24 mouse cellular contexts compared by ENCODE assay signal in genomic region chr6:91691576-91691975, GRCm38 (mm10). TPM values are rescaled to one million over a fixed set of nuclear protein-coding genes. Genes with fewer than 3 reads are reported as not detected.
DNase-seq lines count a peak whose midpoint lies in the region; ATAC-seq and TF ChIP-seq lines count a peak whose summit lies in the region.
"Had no signal": no experiment of that assay in that cellular context is flagged by ENCODE, and none has a peak within 500 bp of the region (broad histone marks: within the 10 kb centered on the region; RNA-seq: fewer than 3 reads in every experiment).

No protein-coding gene starts in this region.

- peak overlapping the region; percentile 15; the same call in 1 of the 2 replicates for H3K27ac ChIP-seq in left cerebral cortex, adult 2 months
- H3K27ac ChIP-seq in intestine, postnatal 0 days (ENCODE audit: low read depth, low read length): peak overlapping the region; percentile 65
- H3K27ac ChIP-seq in forebrain, embryonic 10.5 days: no peak overlapping the region
- H3K27ac ChIP-seq: heart, adult 2 months; heart, embryonic 13.5 days; hindbrain, postnatal 0 days; limb, embryonic 13.5 days; liver, embryonic 14.5 days; midbrain, embryonic 15.5 days; neural tube, embryonic 12.5 days had no signal

- peak overlapping the region; percentile 21; the same call in 1 of the 2 replicates for H3K4me2 ChIP-seq in intestine, postnatal 0 days (replicated peaks; ENCODE audit: low read depth)
- H3K4me2 ChIP-seq: heart, embryonic 13.5 days; limb, embryonic 13.5 days; lung, embryonic 14.5 days; midbrain, embryonic 15.5 days; neural tube, embryonic 12.5 days had no signal

- no peak for ATAC-seq in intestine, postnatal 0 days
- ATAC-seq: forebrain, embryonic 16.5 days; hindbrain, postnatal 0 days; midbrain, embryonic 15.5 days had no signal

- intact Hi-C loops in left cerebral cortex, adult 2 months (cut with DNase I): no loop called here
- intact Hi-C loops in left cerebral cortex, postnatal 14 days (cut with DNase I): no loop called here

- H3K9me3 ChIP-seq in intestine, postnatal 0 days (ENCODE audit: control insufficient read depth): no peaks in the 10 kb centered on the region
- no peaks in the 10 kb centered on the region for H3K9me3 ChIP-seq in forebrain, embryonic 10.5 days
- H3K9me3 ChIP-seq: heart, embryonic 13.5 days; limb, embryonic 13.5 days; midbrain, embryonic 15.5 days; neural tube, embryonic 12.5 days had no signal

- H3K4me3 ChIP-seq in left cerebral cortex, adult 2 months: no peak overlapping the region
- H3K4me3 ChIP-seq in intestine, postnatal 0 days (ENCODE audit: low read depth, low read length): no peak overlapping the region
- no peak overlapping the region for H3K4me3 ChIP-seq in forebrain, embryonic 10.5 days
- H3K4me3 ChIP-seq: heart, adult 2 months; heart, embryonic 13.5 days; limb, embryonic 13.5 days; midbrain, embryonic 15.5 days; neural tube, embryonic 12.5 days had no signal

- no peaks in the 10 kb centered on the region for H3K27me3 ChIP-seq in intestine, postnatal 0 days (replicated peaks; ENCODE audit: control insufficient read depth, insufficient read depth, low read length)
- H3K27me3 ChIP-seq in forebrain, embryonic 10.5 days (ENCODE audit: poor library complexity, severe bottlenecking): no peaks in the 10 kb centered on the region
- H3K27me3 ChIP-seq: heart, embryonic 13.5 days; limb, embryonic 13.5 days; midbrain, embryonic 15.5 days; neural tube, embryonic 12.5 days had no signal

- H3K36me3 ChIP-seq in intestine, postnatal 0 days (ENCODE audit: control insufficient read depth, insufficient read depth): peaks cover 27% of the 10 kb centered on the region; the same call in 1 of the 2 replicates
- H3K36me3 ChIP-seq in forebrain, embryonic 10.5 days (replicated peaks): peaks cover 28% of the 10 kb centered on the region

- H3K9ac ChIP-seq in intestine, postnatal 0 days (ENCODE audit: low read depth, low read length): no peak overlapping the region
- H3K9ac ChIP-seq: heart, embryonic 13.5 days; limb, embryonic 13.5 days; liver, embryonic 14.5 days; lung, embryonic 14.5 days; midbrain, embryonic 15.5 days; neural tube, embryonic 12.5 days had no signal

- peak; percentile 23 for DNase-seq in adrenal gland, postnatal 14 days
- no peak for DNase-seq in adrenal gland, postnatal 10 days
- no peak for DNase-seq in left cerebral cortex, adult 2 months (ENCODE audit: extremely low spot score in 1 of 2, low spot score in 2 of 2)
- DNase-seq in left cerebral cortex, postnatal 14 days (ENCODE audit: low spot score in 2 of 2): no peak
- DNase-seq in kidney, postnatal 25 days: peak; percentile 61 to 88
- DNase-seq in forebrain, embryonic 10.5 days (ENCODE audit: extremely low spot score, low spot score): no peak
- no peak for DNase-seq in lung, postnatal 36 days
- DNase-seq: adrenal gland, adult 8-10 months; cerebellum, adult 2 months; gastrocnemius, postnatal 36 days; heart, adult 2 months; heart, postnatal 14 days; lung, embryonic 14.5 days; right cerebral cortex, postnatal 14 days; thymus, adult 18-20 months; thymus, postnatal 4 days had no signal

- 65% methylated on average over 4 of the region's 4 CpGs for WGBS in intestine, postnatal 0 days
- WGBS in forebrain, embryonic 10.5 days: 92% methylated on average over 4 of the region's 4 CpGs

- TF ChIP-seq CTCF in left cerebral cortex, adult 2 months (IDR thresholded peaks at IDR 0.05): no peak
- TF ChIP-seq CTCF in intestine, postnatal 0 days (IDR thresholded peaks at IDR 0.05; ENCODE audit: low read depth): no peak

- H3K4me1 ChIP-seq in intestine, postnatal 0 days (replicated peaks; ENCODE audit: control insufficient read depth, insufficient read depth, low read length): peaks cover 22% of the 10 kb centered on the region
- peaks cover 52% of the 10 kb centered on the region for H3K4me1 ChIP-seq in forebrain, embryonic 10.5 days

RNA-seq across cellular contexts. Expression of gene Slc6a6, which starts 7.7 kb away (rescaled TPM):
- total RNA-seq in adrenal gland, postnatal 14 days (2021): 259 and 278 TPM in 2 replicates
- 100 to 1,000 TPM; 175 to 205 TPM for total RNA-seq in adrenal gland, postnatal 10 days (2021)
- 100 to 1,000 TPM; 127 to 147 TPM for total RNA-seq in left cerebral cortex, adult 2 months (2021)
- 100 to 1,000 TPM; 159 to 165 TPM for total RNA-seq in left cerebral cortex, postnatal 14 days (2021)
- 109 and 127 TPM in 2 replicates for polyA plus RNA-seq in intestine, postnatal 0 days (2015; fragmentation: Nextera tagmentation; extraction: Ambion mirVana)
- 42.4 and 47.0 TPM in 2 replicates for polyA plus RNA-seq in forebrain, embryonic 10.5 days (2016; fragmentation: Nextera tagmentation; extraction: Ambion mirVana)

Comparison
In these comparisons a context has a peak if more than half of its experiments do, and no peak if none do; other contexts are left out.
1. DNase-seq: peak in adrenal gland, postnatal 14 days (single experiment) and kidney, postnatal 25 days (2 of 2); none in adrenal gland, postnatal 10 days (single experiment), left cerebral cortex, adult 2 months (0 of 2), left cerebral cortex, postnatal 14 days (0 of 2), forebrain, embryonic 10.5 days (single experiment) and lung, postnatal 36 days (single experiment).